Mouse (Mus musculus) heart, postnatal 36 days (tissue): ENCODE measurements at regions not wholly inside any gene's neighbourhood (a gene's known extent, or its start where the extent isn't known, plus 50 kb on each side); places are given as distances from the start of the nearest gene placed in this dataset.

Experiments used
- DNase-seq, 2 experiments: peaks; one replicate each; pipeline ENCODE4 v3.0.0; 2021 to 2022
- intact Hi-C: fragments of 180-260 bp; cut with DNase I; formaldehyde crosslinking; loops from one replicate; pipeline ENCODE4 v1.15.1; 2025

DNA sequence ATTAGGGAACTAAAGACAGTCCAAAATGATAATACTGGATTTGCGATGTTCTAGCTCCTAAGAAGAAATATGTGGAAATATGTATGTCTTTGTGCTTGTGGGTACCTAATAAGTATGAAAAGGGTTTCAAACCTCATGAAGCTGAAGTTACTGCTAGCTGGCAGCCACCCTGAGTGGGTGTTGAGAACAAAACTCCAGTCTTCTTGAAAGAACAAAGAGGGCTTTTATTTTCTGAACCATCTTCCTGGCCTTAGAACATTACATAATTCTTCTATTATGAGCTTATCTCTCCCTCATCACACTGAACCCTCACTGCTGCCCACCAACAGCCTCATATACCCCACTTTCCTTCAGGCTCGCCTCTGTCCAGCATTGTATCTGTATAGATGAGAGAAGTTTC, 905.6 kb upstream of the Slc10a2 start:
- intact Hi-C loops: no loop called here
- DNase-seq: no peak

GRCm38 (mm10) chr8:6002612-6003011, 897.5 kb upstream of the Slc10a2 start:
- DNase-seq: no peak
- intact Hi-C loops: no loop called here

- intact Hi-C loops: no loop called here
- no peak for DNase-seq
Observed at GRCm38 (mm10) chr8:5994846-5995245, 889.7 kb upstream of the Slc10a2 start.

GRCm38 (mm10) chr8:5965403-5966015, 860.4 kb upstream of the Slc10a2 start:
- intact Hi-C loops: no loop called here
- DNase-seq: no peak

DNA sequence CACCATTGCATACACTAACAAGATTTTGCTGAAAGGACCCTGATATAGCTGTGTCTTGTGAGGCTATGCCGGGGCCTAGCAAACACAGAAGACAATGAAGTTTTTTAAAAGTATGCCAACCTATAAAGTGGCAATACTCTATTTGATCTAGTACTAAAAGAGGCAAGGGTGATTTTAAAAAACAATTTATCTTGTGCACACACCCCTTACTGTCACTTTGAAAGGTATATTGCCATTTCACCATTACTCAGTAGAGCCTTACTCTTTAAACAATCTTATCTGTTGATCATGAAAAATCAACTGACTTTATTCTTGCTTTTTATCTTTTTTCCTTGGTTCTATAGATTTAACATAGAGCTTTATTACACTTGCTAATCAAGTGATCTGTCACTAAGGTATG, 859.1 kb upstream of the Slc10a2 start:
- intact Hi-C loops: no loop called here
- no peak for DNase-seq

DNA sequence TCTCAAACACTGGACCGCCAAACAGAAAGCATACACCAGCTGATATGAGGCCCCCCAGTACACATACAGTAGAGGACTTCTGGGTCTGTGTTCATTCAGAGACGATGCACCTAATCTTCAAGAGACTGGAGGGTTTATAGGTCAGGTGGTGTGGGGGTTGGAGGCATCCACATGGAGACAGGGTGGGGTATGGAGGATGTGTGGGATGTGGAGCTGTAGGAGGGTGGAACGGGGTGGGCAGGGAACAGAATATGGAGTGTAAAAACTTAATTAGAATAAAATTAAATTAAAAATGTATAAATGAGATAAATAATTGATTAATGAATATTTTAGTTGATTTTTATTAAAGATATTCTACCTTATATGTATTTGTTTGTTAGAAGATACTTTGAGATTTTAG, 832.9 kb upstream of the Slc10a2 start:
- intact Hi-C loops: no loop called here
- DNase-seq: no peak

DNA sequence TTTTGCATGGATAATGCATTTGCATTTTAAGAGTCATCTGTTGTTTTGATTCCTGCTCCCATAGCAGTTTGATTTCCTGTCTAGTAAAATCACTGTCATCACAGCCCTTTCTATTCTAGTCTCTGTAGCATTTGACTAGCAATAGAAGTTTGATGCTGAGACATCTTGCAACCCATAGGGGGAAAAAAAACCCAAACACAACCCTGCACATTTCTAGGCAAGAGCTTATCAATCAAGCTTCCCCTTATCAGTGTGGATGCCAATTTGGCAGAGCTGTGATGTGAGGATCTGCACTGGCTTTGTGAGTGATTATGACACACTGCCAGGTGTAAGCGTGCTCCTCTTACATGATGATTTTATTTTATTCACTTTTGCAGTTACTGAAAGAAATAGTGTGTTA, 813.0 kb upstream of the Slc10a2 start:
- no peak for DNase-seq
- intact Hi-C loops: no loop called here
